Mouse (Mus musculus): ENCODE results near the gene Ttc23.

Gene Ttc23

DNA sequence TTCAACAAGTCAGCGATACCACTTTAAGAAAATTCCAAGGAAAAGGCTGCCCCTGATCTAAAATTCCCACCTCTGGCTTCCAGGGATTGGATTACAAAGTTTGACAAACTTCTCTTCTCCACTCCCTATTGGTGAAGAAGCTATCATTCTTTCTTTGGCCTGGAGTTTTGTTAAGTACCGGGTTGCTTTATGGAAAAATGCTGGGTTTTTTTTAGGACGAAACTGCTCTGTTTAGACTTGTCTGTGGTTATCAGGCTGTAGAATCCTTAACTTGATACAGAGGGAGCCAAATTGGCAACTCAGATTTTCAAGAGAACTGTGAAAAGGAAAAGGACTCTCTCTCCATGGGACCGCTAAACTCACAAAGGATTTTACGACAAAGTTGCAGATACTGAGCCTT lies at the start of gene Ttc23:
Ttc23 (plus strand) TSS at position 134 of the 400 bp plus-strand sequence.
- DNase-seq = no peak

DNA sequence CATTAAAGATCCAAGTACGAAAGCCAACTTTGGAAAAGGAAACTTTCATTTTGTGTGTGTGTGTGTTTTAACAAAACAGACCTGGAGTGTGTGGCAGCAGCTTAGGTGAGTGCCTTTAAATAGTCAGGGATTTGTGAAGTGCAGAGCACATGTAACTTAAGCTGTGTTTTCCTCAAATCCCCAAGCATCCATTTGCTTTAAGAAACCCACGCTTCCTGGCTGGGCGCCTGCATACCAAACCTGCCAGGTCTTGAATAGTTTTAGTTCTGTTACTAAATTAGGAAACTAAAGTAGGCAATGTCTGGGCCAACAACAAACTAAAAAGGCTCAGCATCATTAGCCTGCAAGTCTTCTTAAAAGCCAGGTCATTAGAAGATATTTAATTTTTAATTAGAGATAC lies 49.2 kb upstream of the Ttc23 start:
- DNase-seq = no peak

DNA sequence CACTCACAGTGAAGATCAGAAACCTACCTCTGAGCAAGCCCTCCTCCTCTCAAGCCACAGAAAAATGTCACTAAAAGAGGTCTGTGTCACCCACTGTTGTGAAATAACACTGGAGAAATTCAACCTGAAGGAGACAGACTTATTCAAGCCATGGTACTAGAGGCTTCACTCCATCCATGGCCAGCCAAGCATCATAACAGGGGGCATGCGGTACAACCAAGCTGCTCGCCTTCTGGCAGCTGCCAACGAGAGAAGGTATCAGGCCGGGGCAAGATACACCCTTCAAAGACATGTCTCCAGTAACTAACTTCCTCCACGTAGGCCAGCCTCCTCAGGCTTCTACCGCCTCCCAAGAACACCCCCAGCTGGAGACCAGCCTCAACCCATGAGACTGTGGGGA lies 42.1 kb upstream of the Ttc23 start:
- no peak for DNase-seq

DNA sequence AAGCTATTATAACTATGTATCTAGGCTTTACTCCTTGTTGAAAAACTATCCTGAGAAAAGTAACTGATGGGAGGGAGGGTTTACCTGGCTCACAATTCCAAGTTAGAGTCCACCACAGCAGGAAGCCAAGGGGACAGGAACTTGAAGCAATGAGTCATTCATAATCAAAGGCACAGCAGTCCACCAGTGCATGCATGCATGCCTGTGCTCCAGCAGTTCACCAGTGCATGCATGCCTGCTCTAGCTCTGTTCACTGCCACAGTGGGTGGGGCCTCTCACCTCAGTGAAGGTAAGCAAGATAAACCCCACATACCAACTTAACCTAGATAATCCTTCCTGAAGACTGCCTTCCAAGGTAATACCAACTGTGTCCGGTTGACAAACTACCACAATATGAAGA lies 41.0 kb upstream of the Ttc23 start:
- DNase-seq = no peak

DNA sequence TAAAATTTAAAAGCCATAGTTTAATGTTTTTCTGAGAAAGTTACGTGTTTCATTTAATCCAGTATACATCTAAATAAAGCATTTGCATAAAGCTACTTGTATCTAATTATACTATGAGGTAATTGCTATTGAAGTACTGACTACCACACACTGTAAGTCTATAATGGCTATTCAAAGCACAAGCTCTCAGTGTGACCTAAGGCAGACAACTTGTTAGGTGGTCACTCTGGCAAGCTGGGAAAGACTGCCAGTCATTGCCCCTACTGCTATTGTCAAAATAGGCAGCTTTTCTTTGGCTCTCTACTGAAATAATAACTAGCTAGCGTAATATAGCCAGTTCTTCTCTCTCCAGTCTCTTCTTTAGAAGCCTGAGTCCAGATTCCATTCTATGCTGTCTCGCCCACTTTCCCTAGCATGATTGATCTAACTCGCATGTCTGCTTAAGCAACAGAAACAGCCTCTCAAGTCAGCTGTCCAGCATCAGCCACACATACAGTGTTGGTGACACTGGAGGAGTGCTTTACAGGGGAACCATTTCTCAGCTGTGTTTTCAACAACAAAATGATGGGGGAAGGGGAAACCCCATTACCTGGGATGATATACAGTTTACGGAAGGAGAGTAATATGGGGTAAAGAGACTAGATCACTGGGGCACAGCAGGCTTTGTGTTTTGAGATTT lies 39.4 kb upstream of the Ttc23 start:
- DNase-seq = no peak

DNA sequence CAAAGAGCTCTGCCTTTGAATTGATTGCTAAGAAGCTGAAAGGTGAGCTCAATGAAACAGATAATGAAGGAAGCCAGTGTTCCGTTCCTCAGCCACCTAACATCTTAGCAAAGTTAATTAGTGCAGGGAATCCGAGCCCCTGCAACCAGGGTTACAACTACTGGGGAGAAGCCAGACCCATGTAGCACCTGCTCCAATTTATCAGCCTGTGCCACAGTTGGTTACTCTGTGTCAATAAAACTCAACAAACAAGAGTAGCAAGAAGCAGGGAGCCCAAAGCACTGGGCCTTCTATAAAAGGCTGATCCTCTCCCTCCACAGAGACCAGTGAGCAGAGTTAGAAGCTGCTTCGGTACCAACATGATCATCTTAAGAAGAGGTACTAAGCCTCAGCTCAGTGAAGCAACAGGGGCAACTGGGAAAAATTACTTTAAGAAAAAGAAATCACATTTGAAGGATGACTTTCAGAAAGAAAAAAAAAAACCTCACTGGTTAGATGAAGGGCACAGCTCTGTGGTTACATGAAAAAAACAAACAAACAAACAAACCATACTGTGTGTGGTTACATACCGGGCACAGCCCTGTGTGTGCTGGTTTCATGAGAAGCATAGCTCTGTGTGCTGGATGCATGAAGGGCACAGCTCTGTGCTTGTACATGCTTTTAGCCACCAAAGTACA lies 38.7 kb upstream of the Ttc23 start:
- no peak for DNase-seq

DNA sequence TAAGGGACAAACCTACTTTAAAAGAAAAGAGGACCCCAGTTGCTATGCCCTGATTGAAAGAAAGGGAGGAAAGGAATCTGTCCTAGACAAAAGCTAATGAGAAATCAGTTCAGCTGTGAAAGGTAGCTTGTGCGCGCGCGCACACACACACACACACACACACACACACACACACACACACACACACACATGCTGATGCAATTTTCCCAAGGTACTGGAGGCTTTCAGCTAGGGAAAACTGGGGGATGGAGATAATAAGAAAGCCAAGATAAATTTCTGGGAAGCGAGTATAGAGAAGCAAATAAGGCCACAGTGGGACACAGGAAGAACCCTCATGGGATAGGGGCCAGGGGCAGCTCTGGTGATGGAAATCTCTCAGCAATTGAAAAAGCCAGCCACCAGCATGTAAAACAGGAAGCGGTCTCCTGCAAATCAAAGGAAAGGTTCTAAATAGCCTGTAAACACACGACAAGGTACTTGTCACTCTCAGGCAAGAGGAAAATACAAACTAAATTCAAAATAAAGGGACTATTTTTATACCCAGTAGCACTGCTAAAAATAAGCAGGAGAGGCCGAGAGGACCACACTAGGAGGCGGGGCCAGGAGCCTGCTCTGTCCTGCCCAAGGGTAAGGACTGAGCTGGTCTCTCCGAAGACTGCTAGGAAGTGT lies 33.3 kb upstream of the Ttc23 start:
- no peak for DNase-seq

DNA sequence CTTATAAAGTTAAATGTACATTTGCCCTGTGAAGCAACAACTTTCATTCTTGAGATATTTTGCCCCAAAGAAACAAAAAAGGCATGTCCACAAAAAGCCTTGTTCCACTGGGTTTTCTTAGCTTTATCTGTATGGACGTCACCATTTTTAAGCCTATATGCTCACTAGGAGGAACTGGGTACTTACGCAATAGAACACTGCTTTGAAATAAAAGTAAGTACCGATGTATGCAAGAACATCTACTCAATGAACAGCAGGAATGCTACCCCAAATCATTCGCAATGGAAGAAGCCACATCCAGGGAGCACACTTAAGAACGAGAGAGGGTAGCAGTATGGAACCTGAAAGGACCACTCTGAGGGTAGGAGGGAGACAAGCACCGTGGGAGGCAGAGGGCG lies 32.7 kb upstream of the Ttc23 start:
- DNase-seq = no peak

DNA sequence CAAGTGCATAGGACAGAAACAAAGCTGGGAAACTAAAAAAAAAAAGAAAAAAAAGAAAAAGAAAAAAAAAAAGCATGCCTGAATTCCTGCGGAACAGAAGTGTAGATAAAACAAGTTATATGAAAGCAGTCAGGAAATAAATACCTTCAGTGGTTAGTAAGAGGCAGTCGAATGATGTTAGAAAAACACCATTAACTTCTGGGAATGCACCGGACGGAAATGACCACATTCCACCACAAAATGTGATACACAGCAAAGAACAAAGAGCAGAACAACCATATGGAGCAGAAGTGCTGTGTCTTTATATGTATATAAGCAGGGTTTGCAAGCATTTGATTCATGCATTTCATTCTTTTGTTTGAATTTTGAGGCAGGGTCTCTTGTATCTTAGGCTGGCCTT lies 30.3 kb upstream of the Ttc23 start:
- no peak for DNase-seq

DNA sequence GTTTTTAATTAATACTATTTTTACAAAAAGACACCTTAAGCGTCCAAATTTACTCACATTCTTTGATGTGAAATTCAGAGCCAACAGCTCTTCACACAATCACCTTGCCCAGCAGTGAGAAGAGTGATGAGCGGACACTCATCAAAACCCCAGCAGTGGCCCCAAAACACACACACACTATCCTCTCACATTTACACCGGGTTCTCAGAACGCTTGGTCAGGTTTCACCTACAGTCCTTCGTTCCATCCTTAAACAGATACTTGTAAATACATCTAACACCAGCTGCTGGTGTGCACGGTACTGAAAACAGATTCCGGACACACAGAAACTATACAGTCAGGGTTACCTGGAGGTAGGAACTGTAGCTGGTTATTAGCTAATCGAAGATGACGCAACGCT lies 29.6 kb upstream of the Ttc23 start:
- no peak for DNase-seq

DNA sequence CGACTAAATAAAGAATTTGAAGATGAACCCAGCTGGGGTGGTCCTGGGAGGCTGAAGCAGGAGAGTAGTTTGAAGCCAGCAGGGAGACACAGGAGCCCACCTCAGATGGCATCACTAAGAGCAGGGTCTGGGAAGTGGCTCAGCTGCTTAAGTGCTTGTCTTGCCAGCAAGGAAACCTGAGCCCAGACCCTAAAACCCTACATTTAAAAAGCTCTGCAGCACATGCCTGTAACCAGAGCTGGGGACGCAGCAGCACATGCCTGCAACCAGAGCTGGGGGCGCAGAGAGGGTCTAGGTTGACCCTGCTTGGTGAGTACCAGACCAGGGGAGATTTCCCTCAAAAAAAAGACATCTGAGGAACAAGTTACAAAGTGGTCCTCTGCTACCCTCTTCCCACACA lies 28.9 kb upstream of the Ttc23 start:
- DNase-seq = no peak

DNA sequence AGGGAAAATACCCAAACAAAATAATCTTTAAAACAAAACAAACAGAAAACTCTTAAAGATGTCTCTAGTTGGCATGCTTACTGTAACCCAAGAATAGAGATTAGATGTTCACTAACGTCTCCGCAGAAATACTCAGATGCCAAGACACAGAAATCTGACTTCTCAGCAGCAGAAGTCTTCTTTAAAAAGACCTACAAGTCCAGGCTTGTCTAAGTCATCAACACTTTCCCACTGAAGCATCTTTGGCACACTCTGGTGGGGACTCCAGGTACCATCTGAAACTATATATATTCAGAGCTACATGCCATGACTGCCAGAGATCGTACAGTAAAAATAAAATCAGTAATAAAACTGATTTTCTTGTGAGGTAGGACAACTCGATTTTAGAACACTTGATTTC lies 27.4 kb upstream of the Ttc23 start:
- no peak for DNase-seq

DNA sequence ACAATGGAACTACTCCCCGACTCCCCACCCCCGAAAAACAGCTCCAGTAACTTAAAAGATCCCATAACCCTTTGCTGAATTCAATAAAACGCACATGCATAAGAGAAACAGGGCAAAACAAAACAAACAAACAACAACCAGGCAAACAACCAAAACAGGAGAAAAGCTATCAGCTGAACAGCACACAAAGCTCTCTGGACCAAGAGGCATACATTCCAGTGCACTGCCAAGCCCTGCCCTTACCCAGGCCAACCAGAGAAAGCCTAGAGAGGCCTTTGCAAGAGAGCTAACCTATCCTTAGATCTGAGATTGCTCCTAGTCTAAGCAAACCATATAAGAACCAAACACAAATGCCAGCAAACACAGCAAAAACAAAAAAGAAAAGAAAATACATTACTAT lies 25.1 kb upstream of the Ttc23 start:
- DNase-seq = no peak

DNA sequence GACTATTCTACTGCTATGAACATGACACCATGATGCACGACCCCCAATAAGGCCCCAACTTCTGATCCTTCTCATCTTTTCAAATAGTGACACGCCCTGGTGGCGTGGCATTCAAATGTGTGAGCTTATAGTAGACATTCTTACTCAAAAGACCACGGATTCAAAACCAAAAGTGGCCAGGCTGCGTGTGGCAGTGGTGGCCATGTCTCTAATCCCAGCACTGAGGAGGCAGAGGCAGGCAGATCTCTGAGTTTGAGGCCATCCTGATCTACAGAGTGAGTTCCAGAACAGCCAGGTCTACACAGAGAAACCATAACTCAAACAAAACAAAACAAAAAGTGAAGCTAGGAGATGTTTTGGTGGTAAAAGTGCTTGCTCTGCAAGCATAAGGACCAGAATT lies 20.5 kb upstream of the Ttc23 start:
- no peak for DNase-seq

DNA sequence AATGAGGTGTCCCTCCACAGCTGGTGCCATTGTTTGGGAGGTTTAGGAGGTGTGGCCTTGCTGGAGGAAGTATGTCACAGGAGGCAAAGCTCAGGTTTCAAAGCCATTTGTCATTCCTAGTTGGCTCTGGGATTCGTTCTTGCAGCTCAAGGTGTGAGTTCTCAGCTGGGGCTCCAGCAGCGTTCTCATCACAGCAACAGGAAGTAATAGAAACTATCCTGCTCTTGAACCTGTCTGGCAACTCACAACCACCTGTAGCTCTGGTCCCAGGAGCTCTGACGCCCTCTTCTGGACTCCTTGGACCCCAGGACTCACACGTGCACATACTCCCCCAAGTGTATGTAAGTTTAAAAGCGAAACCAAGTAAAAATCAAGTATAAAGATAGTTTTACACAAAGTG lies 17.5 kb upstream of the Ttc23 start:
- DNase-seq = no peak

DNA sequence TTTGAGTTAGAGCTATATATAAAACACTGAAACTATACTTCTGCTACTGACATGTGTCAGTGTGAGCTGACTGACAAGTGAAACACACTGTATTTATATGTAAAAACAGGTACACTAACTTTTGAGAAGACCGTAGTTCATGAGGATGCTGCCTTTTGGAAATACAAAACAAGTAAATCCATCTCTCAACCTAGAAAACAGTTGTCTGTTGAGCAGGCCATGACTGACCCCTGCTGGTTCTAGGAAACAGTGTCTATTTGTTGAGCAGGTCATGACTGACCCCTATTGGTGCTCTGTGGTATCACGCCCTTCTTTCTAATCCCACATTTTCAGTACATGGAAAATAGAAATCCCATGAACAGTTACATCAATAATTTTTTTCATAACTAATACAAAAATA lies 16.4 kb upstream of the Ttc23 start:
- DNase-seq = peak; percentile 49 to 62

DNA sequence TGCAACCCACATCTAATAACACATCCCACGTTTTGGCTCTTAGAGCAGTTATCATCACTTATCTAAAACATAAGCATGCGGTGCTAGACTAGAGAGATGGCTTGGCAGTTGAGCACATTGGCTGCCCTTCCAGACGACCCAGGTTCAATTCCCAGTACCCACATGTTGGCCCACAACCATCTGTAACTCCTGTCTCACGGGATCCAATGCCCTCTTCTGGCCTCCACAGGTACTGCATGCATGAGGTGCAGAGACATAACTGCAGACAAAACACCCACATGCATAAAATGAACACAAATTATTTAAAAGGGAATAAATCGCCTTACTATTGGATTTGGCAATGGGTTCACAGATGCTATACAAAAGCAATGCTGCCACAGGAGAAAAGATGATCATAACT lies 14.8 kb upstream of the Ttc23 start:
- peak; percentile 22 to 24 for DNase-seq

DNA sequence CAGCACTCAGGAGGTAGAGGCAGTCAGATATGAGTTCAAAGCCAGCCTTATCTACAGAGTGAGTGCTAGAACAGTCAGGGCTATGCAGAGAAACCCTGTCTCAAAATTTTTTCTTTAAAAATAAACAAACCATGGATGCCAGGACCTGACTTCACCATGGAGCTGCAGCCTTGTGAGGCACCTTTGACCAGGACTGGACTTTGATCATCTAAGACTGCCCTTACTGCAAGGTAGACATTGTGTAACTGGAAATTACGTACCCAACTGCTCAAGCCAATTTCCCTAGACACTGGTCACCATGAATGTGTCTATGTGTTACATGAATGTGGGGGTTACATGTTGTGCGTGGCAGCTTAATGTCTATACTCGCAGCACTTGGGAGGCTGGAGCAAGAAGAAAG lies 13.0 kb upstream of the Ttc23 start:
- DNase-seq = no peak

DNA sequence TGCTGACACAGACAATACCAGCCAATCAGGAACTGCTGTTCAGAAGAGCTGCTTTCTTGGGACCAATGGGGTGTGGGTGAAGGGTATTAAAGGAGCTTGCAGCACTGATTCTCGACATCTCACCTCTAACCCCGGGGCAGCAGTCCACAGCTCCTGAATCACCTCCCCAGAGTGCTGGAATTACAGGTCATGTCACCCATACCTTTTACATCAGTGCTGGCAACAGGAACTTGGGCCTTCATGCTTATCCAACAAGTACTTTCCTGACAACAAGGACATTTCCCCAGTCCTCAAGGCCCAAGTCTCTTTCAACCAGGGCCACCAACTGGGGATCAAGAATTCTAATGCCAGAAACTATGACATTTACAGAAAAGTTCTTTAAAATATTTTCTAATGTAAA lies 11.0 kb upstream of the Ttc23 start:
- DNase-seq = no peak

DNA sequence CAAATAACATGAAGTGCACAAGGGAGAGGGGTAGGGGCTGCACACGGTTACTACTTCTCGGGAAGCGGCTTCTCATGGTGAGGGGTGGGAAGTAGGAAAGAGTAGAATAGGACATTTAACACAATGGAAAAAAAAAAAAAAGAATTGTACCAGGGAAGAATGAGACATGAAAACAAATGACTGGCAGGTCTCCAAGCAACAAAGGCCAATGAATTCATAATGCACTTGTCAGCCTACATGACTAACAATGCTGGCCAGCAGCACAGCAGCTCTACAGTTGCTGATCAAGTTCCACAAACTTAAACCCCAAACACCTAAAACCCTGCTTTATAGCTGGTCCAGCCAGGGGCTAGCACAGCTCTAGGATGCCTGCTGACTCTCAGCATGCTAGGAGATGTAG lies 8.2 kb upstream of the Ttc23 start:
- no peak for DNase-seq

DNA sequence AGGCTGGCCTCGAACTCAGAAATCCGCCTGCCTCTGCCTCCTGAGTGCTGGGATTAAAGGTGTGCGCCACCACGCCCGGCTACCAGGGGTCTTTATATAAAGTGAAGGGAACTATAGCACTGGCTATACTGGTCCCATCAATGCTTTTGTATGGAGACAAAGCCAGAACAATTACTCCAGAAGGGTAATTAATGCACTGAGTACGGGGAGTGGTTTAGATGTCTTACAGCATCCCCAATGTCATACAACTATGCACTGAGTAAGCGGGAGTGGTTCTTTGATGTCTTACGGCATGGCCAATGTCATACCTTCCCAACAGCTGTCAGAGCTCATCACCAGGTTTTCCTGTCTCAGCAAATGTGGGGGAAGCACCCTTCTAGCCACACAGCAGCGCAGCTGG lies 4.3 kb upstream of the Ttc23 start:
- DNase-seq = no peak

DNA sequence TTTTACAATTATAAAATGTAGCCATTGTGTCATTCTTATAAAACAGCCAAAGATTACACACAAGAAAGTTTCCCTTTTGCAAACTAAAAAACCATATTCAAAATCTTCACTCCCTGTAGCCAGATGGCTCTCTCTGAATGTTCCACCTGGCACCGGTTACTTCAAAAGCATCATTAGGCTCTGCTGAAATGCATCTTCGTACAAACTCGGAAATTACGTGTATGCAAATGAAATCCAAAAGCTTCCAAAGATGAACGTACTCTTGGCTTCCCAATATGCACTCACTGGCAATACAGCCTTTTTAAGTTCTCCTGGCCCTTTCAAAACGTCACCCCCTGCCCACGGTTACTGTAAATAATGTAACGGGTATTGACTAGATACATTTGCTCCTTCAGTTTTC lies 2.9 kb upstream of the Ttc23 start:
- DNase-seq = no peak

DNA sequence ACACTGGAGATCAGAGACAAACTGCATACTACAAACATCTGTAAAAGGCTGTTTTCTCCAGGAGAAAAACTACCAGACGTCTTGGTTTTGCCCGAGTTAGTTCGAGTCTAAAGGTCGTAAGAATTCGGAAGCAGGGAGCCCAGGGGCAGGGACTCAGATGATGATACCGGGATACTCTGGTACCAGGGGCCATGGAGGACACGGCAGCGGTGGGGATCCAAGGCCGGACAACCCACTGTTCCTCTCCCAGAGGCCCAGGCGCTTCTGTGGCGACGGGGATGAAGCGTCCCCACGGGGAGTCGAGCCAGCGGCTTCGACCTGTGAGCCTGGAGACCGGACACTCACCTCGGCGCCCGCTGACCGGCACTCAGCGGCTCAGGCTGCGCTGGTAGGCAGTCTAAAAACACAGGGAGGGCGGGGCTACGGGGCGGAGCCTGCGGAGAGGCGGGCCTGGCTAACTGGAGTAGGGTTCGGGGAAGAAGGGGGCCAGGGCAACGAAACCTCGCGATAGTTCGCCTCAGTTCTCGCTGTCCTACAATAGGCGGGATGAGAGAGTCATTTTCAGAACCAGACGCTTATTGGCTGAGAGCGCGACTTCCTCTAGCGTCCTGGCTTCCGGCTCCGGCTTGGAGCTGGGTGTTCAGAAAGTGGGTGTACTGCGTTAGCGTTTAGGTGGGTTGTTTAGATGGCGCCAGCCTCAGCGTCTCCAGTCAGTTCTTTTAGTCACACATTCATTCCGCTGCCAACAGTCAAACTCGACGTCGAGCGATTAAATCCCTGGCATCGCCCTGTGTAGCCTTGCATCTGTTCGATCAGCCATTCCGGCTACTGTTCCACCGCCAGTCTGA lies 2.2 kb upstream of the Ttc23 start, which contains the start of gene Lrrc28:
Lrrc28 (minus strand) TSS at position 436 of the 848 bp plus-strand sequence.
- peak; percentile 98 to 99 for DNase-seq

DNA sequence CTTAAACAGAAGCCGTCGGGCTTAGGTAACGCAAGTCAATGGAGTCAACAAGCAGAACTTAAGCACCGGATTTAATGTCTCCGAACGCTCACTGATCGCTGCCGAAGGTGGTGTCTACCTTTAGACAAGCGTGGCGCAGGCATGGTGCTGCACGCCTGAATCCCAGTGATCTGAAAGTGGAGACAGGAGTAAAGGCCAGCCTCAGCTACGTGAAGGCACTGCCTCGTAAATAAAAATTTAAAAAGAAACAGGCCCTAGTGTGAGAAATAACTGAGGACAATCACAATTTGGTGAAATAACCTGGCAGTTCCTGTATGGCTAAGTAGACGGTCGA lies 1.6 kb upstream of the Ttc23 start:
- no peak for DNase-seq
